Mouse (Mus musculus): ENCODE measurements around the gene Mrpl1. TPM values are rescaled to one million over a fixed set of nuclear protein-coding genes. Genes with fewer than 3 reads are reported as not detected.

The Mrpl1 gene
- polyA plus RNA-seq, 1 experiment from 2014 or later, result 19.8 TPM

- ATAC-seq (ENCODE audit: low FRiP score), result no peak
- 76% methylated on average over 11 of the region's 11 CpGs for WGBS
- no peaks in the 10 kb centered on the region for H3K4me1 ChIP-seq (replicated peaks)
- no peaks in the 10 kb centered on the region for H3K36me3 ChIP-seq
- no peak overlapping the region for H3K9ac ChIP-seq
- no peak overlapping the region for H3K27ac ChIP-seq
- no peak overlapping the region for H3K4me2 ChIP-seq
- no peak overlapping the region for H3K4me3 ChIP-seq
- H3K9me3 ChIP-seq, result no peaks in the 10 kb centered on the region
- H3K27me3 ChIP-seq, result no peaks in the 10 kb centered on the region
Measured at GRCm38 (mm10) chr5:96176879-96177358, 32.4 kb upstream of the Mrpl1 start.

- Histone ChIP-seq H3K4me1 (replicated peaks) (no peaks in the 10 kb centered on the region), H3K36me3 (no peaks in the 10 kb centered on the region), H3K27me3 (no peaks in the 10 kb centered on the region), H3K9ac (no peak overlapping the region), H3K4me2 (no peak overlapping the region), H3K27ac (no peak overlapping the region), H3K9me3 (no peaks in the 10 kb centered on the region), H3K4me3 (no peak overlapping the region)
- WGBS, result 60% methylated on average over 2 of the region's 2 CpGs
- ATAC-seq (ENCODE audit: low FRiP score), result no peak
Measured at GRCm38 (mm10) chr5:96183211-96183610, 26.1 kb upstream of the Mrpl1 start.

GRCm38 (mm10) chr5:96183987-96184386 is 25.3 kb upstream of the Mrpl1 start:
- 69% methylated on average over 2 of the region's 2 CpGs for WGBS
- H3K4me2 ChIP-seq, result no peak overlapping the region
- H3K9me3 ChIP-seq, result no peaks in the 10 kb centered on the region
- no peak overlapping the region for H3K4me3 ChIP-seq
- H3K9ac ChIP-seq, result no peak overlapping the region
- no peaks in the 10 kb centered on the region for H3K36me3 ChIP-seq
- H3K4me1 ChIP-seq (replicated peaks), result no peaks in the 10 kb centered on the region
- no peaks in the 10 kb centered on the region for H3K27me3 ChIP-seq
- ATAC-seq (ENCODE audit: low FRiP score), result no peak
- no peak overlapping the region for H3K27ac ChIP-seq

GRCm38 (mm10) chr5:96189761-96190160 is 19.5 kb upstream of the Mrpl1 start:
- Histone ChIP-seq H3K4me3 (no peak overlapping the region), H3K4me2 (no peak overlapping the region), H3K27ac (no peak overlapping the region), H3K27me3 (no peaks in the 10 kb centered on the region), H3K9me3 (no peaks in the 10 kb centered on the region), H3K9ac (no peak overlapping the region), H3K36me3 (no peaks in the 10 kb centered on the region), H3K4me1 (replicated peaks) (no peaks in the 10 kb centered on the region)
- WGBS, result 91% methylated on average over 1 of the region's 1 CpGs
- no peak for ATAC-seq (ENCODE audit: low FRiP score)

GRCm38 (mm10) chr5:96191251-96191650 is 18.0 kb upstream of the Mrpl1 start:
- Histone ChIP-seq H3K4me1 (replicated peaks) (no peaks in the 10 kb centered on the region), H3K4me2 (no peak overlapping the region), H3K9me3 (no peaks in the 10 kb centered on the region), H3K27ac (no peak overlapping the region), H3K27me3 (no peaks in the 10 kb centered on the region), H3K4me3 (no peak overlapping the region), H3K36me3 (no peaks in the 10 kb centered on the region), H3K9ac (no peak overlapping the region)
- ATAC-seq (ENCODE audit: low FRiP score), result no peak
- 67% methylated on average over 4 of the region's 4 CpGs for WGBS

- no peak overlapping the region for H3K4me3 ChIP-seq
- no peaks in the 10 kb centered on the region for H3K4me1 ChIP-seq (replicated peaks)
- ATAC-seq (ENCODE audit: low FRiP score), result no peak
- no peaks in the 10 kb centered on the region for H3K9me3 ChIP-seq
- H3K36me3 ChIP-seq, result no peaks in the 10 kb centered on the region
- no peak overlapping the region for H3K27ac ChIP-seq
- no peak overlapping the region for H3K9ac ChIP-seq
- 68% methylated on average over 2 of the region's 2 CpGs for whole genome bisulfite sequencing
- no peak overlapping the region for H3K4me2 ChIP-seq
- no peaks in the 10 kb centered on the region for H3K27me3 ChIP-seq
Measured at GRCm38 (mm10) chr5:96196547-96197052, 12.7 kb upstream of the Mrpl1 start.

- no peak overlapping the region for H3K4me3 ChIP-seq
- no peaks in the 10 kb centered on the region for H3K36me3 ChIP-seq
- H3K9ac ChIP-seq, result no peak overlapping the region
- 81% methylated on average over 6 of the region's 6 CpGs for WGBS
- H3K27me3 ChIP-seq, result no peaks in the 10 kb centered on the region
- no peak overlapping the region for H3K27ac ChIP-seq
- no peaks in the 10 kb centered on the region for H3K9me3 ChIP-seq
- no peak for ATAC-seq (ENCODE audit: low FRiP score)
- H3K4me1 ChIP-seq (replicated peaks), result no peaks in the 10 kb centered on the region
- no peak overlapping the region for H3K4me2 ChIP-seq
Measured at GRCm38 (mm10) chr5:96198271-96198670, 11.0 kb upstream of the Mrpl1 start.

GRCm38 (mm10) chr5:96200269-96200668 is 9.0 kb upstream of the Mrpl1 start:
- no peak overlapping the region for H3K27ac ChIP-seq
- ATAC-seq (ENCODE audit: low FRiP score), result no peak
- H3K27me3 ChIP-seq, result 0 out of 2 replicates have a peak, but pooled peaks cover 4% of the 10 kb centered on the region
- H3K4me1 ChIP-seq (replicated peaks), result no peaks in the 10 kb centered on the region
- WGBS, result 85% methylated on average over 3 of the region's 3 CpGs
- H3K4me2 ChIP-seq, result no peak overlapping the region
- no peak overlapping the region for H3K9ac ChIP-seq
- no peaks in the 10 kb centered on the region for H3K36me3 ChIP-seq
- no peak overlapping the region for H3K4me3 ChIP-seq
- no peaks in the 10 kb centered on the region for H3K9me3 ChIP-seq

- no peak for ATAC-seq (ENCODE audit: low FRiP score)
- H3K4me1 ChIP-seq (replicated peaks), result no peaks in the 10 kb centered on the region
- no peak overlapping the region for H3K4me2 ChIP-seq
- H3K9ac ChIP-seq, result no peak overlapping the region
- H3K4me3 ChIP-seq, result no peak overlapping the region
- H3K27ac ChIP-seq, result no peak overlapping the region
- H3K27me3 ChIP-seq, result 0 out of 2 replicates have a peak, but pooled peaks cover 4% of the 10 kb centered on the region
- 81% methylated on average over 10 of the region's 10 CpGs for WGBS
- no peaks in the 10 kb centered on the region for H3K36me3 ChIP-seq
- H3K9me3 ChIP-seq, result no peaks in the 10 kb centered on the region
Measured at GRCm38 (mm10) chr5:96201462-96202154, 7.7 kb upstream of the Mrpl1 start.

GRCm38 (mm10) chr5:96206897-96207296 is 2.4 kb upstream of the Mrpl1 start:
- no peaks in the 10 kb centered on the region for H3K36me3 ChIP-seq
- no peak for ATAC-seq (ENCODE audit: low FRiP score)
- WGBS, result 50% methylated on average over 2 of the region's 2 CpGs
- H3K27ac ChIP-seq, result no peak overlapping the region
- H3K4me1 ChIP-seq (replicated peaks), result peaks cover 14% of the 10 kb centered on the region
- H3K9me3 ChIP-seq, result no peaks in the 10 kb centered on the region
- H3K9ac ChIP-seq, result no peak overlapping the region
- no peak overlapping the region for H3K4me3 ChIP-seq
- 0 out of 2 replicates have a peak, but pooled peaks cover 4% of the 10 kb centered on the region for H3K27me3 ChIP-seq
- H3K4me2 ChIP-seq, result no peak overlapping the region

GRCm38 (mm10) chr5:96207531-96207930 is 1.8 kb upstream of the Mrpl1 start:
- H3K4me1 ChIP-seq (replicated peaks), result peaks cover 14% of the 10 kb centered on the region
- ATAC-seq (ENCODE audit: low FRiP score), result no peak
- no peaks in the 10 kb centered on the region for H3K36me3 ChIP-seq
- H3K9me3 ChIP-seq, result no peaks in the 10 kb centered on the region
- H3K4me2 ChIP-seq, result no peak overlapping the region
- H3K27ac ChIP-seq, result peak overlapping the region; percentile 19; the same call in 1 of the 2 replicates
- H3K9ac ChIP-seq, result no peak overlapping the region
- 0 out of 2 replicates have a peak, but pooled peaks cover 4% of the 10 kb centered on the region for H3K27me3 ChIP-seq
- H3K4me3 ChIP-seq, result no peak overlapping the region
- WGBS, result 74% methylated on average over 2 of the region's 2 CpGs

GRCm38 (mm10) chr5:96208543-96208942 is 750 bp upstream of the Mrpl1 start:
- 68% methylated on average over 4 of the region's 4 CpGs for WGBS
- H3K9ac ChIP-seq, result no peak overlapping the region
- H3K4me3 ChIP-seq, result no peak overlapping the region
- no peak overlapping the region for H3K27ac ChIP-seq
- no peak for ATAC-seq (ENCODE audit: low FRiP score)
- no peaks in the 10 kb centered on the region for H3K36me3 ChIP-seq
- no peak overlapping the region for H3K4me2 ChIP-seq
- H3K9me3 ChIP-seq, result no peaks in the 10 kb centered on the region
- H3K4me1 ChIP-seq (replicated peaks), result peaks cover 14% of the 10 kb centered on the region
- H3K27me3 ChIP-seq, result 0 out of 2 replicates have a peak, but pooled peaks cover 4% of the 10 kb centered on the region

Data from hindbrain, embryonic 13.5 days (tissue).